Mouse (Mus musculus) lung, postnatal 10 days (tissue): ENCODE measurements around the gene Abca13.

Source experiments
- DNase-seq: peaks from one replicate; pipeline ENCODE4 v3.0.0; 2021

Abca13 gene

GRCm38 (mm10) chr11:9731300-9731699, 539.6 kb downstream of the Abca13 start:
- no peak for DNase-seq
